Mouse (Mus musculus) erythroblast, embryonic 14.5 days (primary cell): ENCODE data around the gene Dlx1.

Source experiments
- GATA1 ChIP-seq: IDR thresholded peaks from 2 replicates; pipeline ENCODE4 v1.6.1; 2012; ENCODE audit warnings: low read length, inconsistent platforms, mixed read lengths
- TAL1 ChIP-seq: IDR thresholded peaks from 3 replicates; pipeline ENCODE4 v1.6.1; 2012; ENCODE audit warnings: low read length, inconsistent platforms, mixed read lengths

- TF ChIP-seq GATA1 (no peak), TAL1 (no peak)
Measured at GRCm38 (mm10) chr2:71545401-71545881, 17.5 kb downstream of the Dlx1 start.
